Mouse (Mus musculus) gastrocnemius, postnatal 14 days (tissue): ENCODE results near the gene Gm20708. TPM values are rescaled to one million over a fixed set of nuclear protein-coding genes. Genes with fewer than 3 reads are reported as not detected.
"Not testable (repeated sequence)": the region's sequence is repeated elsewhere in the genome, so short reads cannot be mapped to it uniquely, and the experiment has no call there.

Source experiments
- DNase-seq: peaks from one replicate; pipeline ENCODE4 v3.0.0; 2021; ENCODE audit warnings: mixed read lengths
- intact Hi-C: fragments of 180-260 bp; cut with DNase I; formaldehyde crosslinking; loops from one replicate; pipeline ENCODE4 v1.15.1; 2025; ENCODE audit warnings: low total_unique reads
- total RNA-seq, 2 experiments: library from RNA; stranded (reverse); gene quantifications; 2 replicates each; pipeline ENCODE4 v1.2.3; 2021

The Gm20708 gene
- total RNA-seq, 2 experiments from 2014 or later = 0.73 to 1.5 TPM

- intact Hi-C loops = no loop called here
Measured at GRCm38 (mm10) chr11:117799174-117799573, 10.3 kb upstream of the Gm20708 start.

GRCm38 (mm10) chr11:117800038-117800437 is 9.4 kb upstream of the Gm20708 start:
- DNase-seq = no peak
- intact Hi-C loops = no loop called here

More at GRCm38 (mm10) chr11:117799174-117799573, 10.3 kb upstream of the Gm20708 start:
- no peak for DNase-seq

GRCm38 (mm10) chr11:117801650-117802049 is 7.8 kb upstream of the Gm20708 start:
- DNase-seq = no peak
- intact Hi-C loops = no loop called here

- intact Hi-C loops = no loop called here
- DNase-seq = no peak
Measured at GRCm38 (mm10) chr11:117803166-117803688, 6.2 kb upstream of the Gm20708 start.

DNA sequence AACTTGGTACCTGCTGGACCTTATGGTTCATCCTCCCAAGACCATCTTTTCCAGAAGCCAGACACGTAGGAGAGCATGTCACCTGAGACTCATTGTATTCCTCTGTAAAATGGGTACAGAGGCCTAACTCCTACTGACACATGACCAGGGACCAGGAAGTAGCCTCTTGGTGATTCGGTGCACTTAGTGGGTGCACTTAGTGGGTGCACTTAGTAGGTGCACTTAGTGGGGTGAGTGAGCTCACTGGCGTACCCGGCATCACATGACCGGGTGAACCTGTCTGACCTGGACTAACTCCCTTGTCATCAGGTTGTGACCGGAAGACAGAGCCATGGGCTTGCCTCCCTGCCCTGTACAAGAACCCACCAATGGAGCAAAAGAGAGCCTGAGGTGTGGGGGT is 2.7 kb upstream of the Gm20708 start:
- no peak for DNase-seq
- intact Hi-C loops = no loop called here

DNA sequence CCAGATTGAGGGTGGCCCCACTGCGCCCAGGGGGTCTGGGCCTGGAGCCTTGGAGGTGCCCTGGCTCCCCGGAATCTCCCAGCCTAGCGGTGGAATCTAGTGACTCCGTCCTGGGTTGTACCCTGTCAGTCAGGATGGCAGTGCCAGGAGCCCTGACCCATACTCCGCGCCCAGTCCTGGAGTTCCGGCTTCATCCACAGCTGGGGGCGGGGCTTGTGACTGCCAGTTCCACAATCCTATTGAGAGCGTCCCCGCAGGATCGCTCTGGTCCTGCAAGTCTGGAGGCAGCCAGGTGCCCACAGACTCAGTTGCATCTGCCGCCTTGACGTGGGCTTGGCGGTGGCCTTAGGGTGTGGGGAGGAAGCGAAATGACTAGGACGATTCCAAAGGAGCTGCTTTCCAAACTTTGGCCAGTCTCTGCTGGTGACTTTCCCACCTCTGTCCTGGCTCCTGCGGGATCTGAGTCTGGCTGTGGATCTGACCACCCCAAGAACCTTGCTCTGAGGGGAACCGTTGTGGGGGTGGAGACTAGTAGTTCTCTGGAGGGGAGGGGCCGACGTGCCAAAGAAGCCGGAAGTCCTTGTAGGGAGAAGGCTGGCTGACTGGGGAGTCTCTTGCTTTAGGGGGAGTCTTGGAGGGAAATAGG is 1.1 kb downstream of the Gm20708 start:
- intact Hi-C loops = no loop called here
- DNase-seq = peak; percentile 90

GRCm38 (mm10) chr11:117813867-117814266 is 4.4 kb downstream of the Gm20708 start:
- no peak for DNase-seq
- intact Hi-C loops = no loop called here

DNA sequence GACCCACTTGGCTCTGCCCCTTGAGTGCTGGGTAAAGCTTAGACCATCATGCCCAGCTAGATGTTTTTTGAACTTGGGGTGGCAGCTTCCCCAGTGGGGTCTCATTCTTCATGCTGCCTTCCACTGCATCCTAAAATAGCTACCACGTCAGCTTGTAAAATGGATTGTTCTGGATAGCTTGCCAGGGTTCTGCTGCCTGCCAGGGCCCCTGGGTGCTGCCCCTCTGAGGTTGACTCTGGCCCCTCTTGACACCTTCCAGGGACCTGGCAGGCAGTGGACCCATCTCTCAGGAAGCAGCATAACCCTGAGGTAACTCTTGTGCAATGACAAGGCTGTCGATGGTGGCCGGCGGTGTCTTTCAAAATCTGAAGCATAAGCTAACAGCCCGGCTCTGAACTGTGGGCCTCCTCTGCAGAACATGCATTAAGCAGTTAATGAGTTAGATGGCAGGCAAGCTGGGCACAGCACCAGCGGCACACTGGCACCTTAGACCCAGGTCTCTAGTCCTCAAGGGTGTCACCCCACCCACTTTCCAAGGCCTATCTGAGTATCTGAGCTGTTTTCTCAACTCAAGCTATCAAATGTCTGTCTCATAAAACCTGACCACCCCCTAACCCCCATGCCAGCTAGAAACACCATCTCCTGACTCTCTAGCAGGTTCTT is 5.4 kb downstream of the Gm20708 start:
- intact Hi-C loops = no loop called here
- no peak for DNase-seq

DNA sequence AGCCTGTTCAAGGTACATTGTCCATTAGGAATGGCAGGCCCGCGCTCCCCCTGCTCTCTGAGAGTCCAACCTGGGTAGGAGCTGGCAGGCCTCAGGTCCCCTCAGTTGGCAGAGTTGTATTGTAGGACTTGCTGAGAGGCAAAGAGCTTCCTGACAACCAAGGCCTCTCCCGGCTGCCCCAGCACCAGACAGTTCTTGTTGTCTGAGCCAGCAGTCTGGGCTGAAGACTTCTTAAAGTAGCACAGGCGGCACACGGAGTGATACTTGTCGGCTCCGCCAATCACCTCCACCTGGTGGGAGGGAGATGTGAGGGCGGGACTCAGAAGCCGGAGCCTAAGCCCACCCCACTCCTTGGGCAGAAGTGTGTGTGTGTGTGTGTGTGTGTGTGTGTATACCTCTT is 6.4 kb downstream of the Gm20708 start:
- DNase-seq, intact Hi-C loops: not testable (repeated sequence)

DNA sequence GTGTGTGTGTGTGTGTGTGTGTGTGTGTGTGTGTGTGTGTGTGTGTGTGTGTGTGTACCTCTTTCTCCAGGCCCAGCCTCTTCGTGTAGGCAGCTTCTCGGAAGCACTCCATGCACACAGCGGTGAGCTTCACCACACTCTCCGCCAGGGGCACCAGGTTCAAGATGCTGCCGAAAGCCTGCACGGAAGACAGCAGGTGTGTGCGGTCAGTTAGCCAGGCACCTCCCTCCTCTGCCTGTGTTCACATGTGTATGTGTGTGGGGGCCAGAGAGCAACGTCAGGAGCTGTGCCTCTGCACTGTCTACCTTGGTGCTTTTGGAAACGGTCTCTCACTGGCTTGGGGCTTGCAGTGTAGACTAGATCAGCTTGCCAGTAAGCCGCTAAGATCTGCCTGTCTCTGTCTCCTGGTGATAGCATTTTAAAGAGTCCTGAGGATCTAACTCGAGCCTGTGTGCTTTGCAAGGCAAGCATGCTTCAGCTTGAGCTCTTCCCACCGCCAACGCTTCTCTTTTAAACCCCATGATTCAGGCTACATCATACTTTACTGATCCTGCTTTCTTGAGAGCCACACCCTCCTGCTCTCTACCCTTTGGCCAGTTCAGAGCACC is 7.0 kb downstream of the Gm20708 start:
- DNase-seq = no peak
- intact Hi-C loops = no loop called here

DNA sequence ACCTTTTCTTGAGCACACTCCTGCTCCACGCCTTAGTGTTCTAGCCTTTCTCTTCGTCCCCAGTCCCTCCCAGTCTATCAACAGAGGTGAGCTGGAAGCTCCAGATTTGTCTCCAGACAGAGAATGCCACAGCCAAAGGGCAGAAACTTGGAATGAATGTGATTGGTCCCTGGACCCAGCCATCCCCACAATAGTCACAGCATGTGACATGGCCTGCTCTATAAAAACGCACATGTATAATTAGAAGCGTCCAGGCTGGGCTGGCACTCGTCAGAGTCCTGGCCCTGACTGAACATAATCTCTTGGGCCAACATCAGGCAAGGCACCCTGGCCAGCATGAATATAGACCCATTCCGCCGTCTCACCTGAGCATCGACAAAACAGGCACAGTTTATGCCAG is 9.6 kb downstream of the Gm20708 start:
- peak; percentile 60 for DNase-seq
- intact Hi-C loops = no loop called here

- intact Hi-C loops = loop anchor here (5.0 kb wide), 1 partner anchor 108 kb away; no protein-coding TSS in a partner anchor
- DNase-seq = no peak
Measured at GRCm38 (mm10) chr11:117820173-117820572, 10.7 kb downstream of the Gm20708 start.

DNA sequence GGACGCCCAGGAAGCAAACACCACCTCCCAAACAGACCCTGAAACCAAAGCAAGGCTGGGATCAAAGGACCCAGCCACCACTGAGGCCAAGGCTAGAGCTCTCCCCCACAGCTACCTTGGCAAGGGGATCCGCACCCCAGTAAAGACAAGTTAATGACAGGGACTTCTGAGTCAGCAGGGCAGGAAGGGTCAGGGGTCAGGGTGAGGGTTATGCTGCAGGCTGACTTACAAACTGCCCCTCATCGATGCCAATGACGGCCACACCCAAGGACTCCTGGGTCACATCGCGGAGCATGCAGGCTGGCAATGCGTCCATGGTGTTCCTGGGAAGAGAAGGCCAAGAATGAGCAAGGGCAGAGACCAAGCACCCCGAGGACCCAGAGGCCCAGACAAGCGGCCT is 12.4 kb downstream of the Gm20708 start:
- DNase-seq = no peak
- intact Hi-C loops = loop anchor here (5.0 kb wide), 1 partner anchor 110 kb away; no protein-coding TSS in a partner anchor

GRCm38 (mm10) chr11:117822728-117823241 is 13.3 kb downstream of the Gm20708 start:
- intact Hi-C loops = loop anchor here (5.0 kb wide), 1 partner anchor 110 kb away; no protein-coding TSS in a partner anchor

DNA sequence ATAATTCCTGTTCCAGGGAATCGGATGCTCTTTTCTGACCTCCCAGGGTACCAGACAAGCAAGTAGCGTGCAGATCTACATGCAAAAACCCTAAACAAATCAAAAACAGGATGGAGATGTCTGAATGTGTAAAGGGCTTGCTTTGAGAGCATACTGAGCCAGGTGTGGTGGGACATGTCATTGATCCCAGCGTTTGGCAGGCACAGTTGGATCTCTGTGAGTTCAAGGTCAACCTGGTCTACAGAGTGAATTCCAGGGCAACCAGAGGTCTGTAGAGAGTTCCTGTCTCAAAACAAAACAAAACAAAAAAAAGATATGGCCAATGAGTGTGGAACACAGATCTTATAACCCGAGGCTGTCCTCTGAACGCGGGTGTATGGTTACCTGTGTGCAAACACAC is 13.9 kb downstream of the Gm20708 start:
- intact Hi-C loops = loop anchor here (5.0 kb wide), 1 partner anchor 111 kb away; no protein-coding TSS in a partner anchor
- no peak for DNase-seq

More at GRCm38 (mm10) chr11:117822728-117823241, 13.3 kb downstream of the Gm20708 start:
- DNase-seq = no peak

DNA sequence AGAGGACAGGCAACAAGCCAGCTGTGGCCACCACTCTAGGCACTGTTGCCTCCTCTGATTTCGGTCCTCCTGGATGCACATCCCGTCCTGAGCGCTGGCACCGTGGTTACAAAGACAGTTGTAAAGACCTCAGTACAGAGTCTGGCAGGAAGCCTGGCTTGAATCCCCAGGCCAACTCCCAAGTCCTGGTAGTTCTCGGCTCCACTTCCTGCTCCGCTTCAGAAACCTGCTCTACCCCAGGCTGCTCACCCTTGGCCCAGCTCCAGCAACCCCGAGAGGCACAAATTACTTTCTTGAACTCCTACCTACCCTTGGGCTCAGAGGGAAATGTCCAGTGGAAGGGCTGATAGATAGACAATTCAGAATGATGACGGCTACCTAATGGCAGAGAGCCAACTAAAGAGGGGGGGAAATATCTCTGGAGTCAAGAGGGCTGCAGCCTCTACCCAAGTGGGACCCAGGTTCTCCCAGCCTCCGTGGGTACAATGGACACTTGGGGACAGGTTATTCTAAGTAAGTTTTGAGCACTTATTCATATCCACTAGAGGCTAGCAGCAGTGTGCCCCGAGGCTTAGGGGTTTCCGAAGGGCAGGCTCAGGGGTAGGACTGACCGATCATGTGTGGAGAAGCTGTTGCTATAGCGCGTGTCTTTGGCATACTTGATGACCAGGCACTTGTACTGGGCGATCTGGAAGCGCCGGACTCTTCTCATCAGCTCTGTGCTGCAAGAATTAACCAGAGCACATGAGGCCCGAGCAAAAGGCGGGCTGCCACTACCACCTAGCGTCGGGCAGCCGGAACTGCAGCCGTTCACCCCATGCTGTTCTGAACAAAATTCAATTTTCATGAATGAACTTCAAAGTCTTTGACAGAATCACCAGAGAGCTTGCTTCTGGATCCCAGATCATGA is 14.8 kb downstream of the Gm20708 start:
- DNase-seq = peak; percentile 80
- intact Hi-C loops = loop anchor here (2.0 to 5.0 kb wide), 2 partner anchors 34 to 112 kb away; no protein-coding TSS in a partner anchor

GRCm38 (mm10) chr11:117825333-117826101 is 16.0 kb downstream of the Gm20708 start, which contains the start of the genes Afmid and Tk1:
Gene Afmid (plus strand): TSS chr11:117825924.
Gene Tk1 (minus strand): TSS chr11:117826092.
- peak; percentile 73 for DNase-seq
- intact Hi-C loops = loop anchor here (2.0 kb wide), 1 partner anchor 35 kb away; no protein-coding TSS in a partner anchor

DNA sequence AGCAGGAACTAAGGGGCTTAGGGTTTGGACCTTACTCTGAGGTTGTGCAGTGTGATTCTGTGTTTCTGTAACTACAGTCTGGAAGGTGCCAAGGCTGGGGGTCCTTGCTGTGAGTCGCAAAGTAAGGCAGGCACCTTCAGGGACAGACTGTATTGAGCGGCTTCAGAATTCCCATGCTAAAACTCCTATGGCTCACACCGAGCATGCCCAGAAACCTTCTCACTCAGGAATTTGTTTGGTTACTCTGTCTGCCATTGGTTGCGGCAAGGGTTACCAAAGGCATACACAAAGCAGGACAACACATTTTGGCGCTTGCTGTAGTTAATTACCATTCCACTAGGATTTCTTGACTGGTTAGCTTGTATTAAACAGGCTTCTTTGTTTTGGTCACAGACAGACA is 16.7 kb downstream of the Gm20708 start:
- intact Hi-C loops = no loop called here
- DNase-seq = no peak
